Mouse (Mus musculus) liver, adult 2 months (tissue): ENCODE measurements at regions not wholly inside any gene's neighbourhood (a gene's known extent, or its start where the extent isn't known, plus 50 kb on each side); places are given as distances from the start of the nearest gene placed in this dataset.

ENCODE experiments used
- DNase-seq: peaks from one replicate; pipeline ENCODE4 v3.0.0-alpha.2; 2011; ENCODE audit warnings: low read depth, low spot score; ENCODE audit errors: extremely low read depth
- H3K27ac ChIP-seq: fragments of 200-500 bp; replicated peaks from 2 replicates; pipeline ENCODE4 v1.5.1; 2012; ENCODE audit warnings: low read depth, mild to moderate bottlenecking, control low read depth, inconsistent platforms, low read length; ENCODE audit not compliant: insufficient read depth
- H3K27me3 ChIP-seq: fragments of 200-500 bp; 2 replicates; pipeline ENCODE4 v1.6.1; 2012; ENCODE audit warnings: mild to moderate bottlenecking, moderate library complexity, low read length, inconsistent platforms; ENCODE audit not compliant: control insufficient read depth, insufficient read depth
- H3K36me3 ChIP-seq: fragments of 200-500 bp; 2 replicates; pipeline ENCODE4 v1.6.1; 2012; ENCODE audit warnings: low read length, inconsistent platforms; ENCODE audit not compliant: control insufficient read depth, insufficient read depth
- H3K4me1 ChIP-seq: fragments of 200-500 bp; 2 replicates; pipeline ENCODE4 v1.6.1; 2011; ENCODE audit warnings: low read length; ENCODE audit not compliant: control insufficient read depth, insufficient read depth
- H3K4me3 ChIP-seq: fragments of 200-500 bp; 2 replicates; pipeline ENCODE4 v1.5.1; 2011; ENCODE audit warnings: low read depth, mild to moderate bottlenecking, control low read depth, low read length, moderate library complexity; ENCODE audit not compliant: insufficient read depth
- H3K79me2 ChIP-seq: fragments of 200-500 bp; 2 replicates; pipeline ENCODE4 v1.6.1; 2012; ENCODE audit warnings: inconsistent platforms, mild to moderate bottlenecking, low read length, moderate library complexity; ENCODE audit not compliant: control insufficient read depth, insufficient read depth
- H3K9ac ChIP-seq: fragments of 200-500 bp; 2 replicates; pipeline ENCODE4 v1.6.1; 2012; ENCODE audit warnings: low read depth, mild to moderate bottlenecking, control low read depth, inconsistent platforms, low read length
- CTCF ChIP-seq: fragments of 200-500 bp; IDR thresholded peaks from 2 replicates; pipeline ENCODE4 v1.5.1; 2011; ENCODE audit warnings: low read depth, low read length, control low read depth
- POLR2A ChIP-seq: fragments of 200-500 bp; IDR thresholded peaks from 2 replicates; pipeline ENCODE4 v1.6.1; 2011; ENCODE audit warnings: low read length, control low read depth; ENCODE audit not compliant: insufficient read depth; ENCODE audit errors: extremely low read depth
- WGBS: fragments of 180-500 bp; shearing (Covaris S2); methylation state at CpG from one replicate; pipeline ENCODE4 v1.1.7; 2018; 5-methylcytosine and 5-hydroxymethylcytosine counted together

DNA sequence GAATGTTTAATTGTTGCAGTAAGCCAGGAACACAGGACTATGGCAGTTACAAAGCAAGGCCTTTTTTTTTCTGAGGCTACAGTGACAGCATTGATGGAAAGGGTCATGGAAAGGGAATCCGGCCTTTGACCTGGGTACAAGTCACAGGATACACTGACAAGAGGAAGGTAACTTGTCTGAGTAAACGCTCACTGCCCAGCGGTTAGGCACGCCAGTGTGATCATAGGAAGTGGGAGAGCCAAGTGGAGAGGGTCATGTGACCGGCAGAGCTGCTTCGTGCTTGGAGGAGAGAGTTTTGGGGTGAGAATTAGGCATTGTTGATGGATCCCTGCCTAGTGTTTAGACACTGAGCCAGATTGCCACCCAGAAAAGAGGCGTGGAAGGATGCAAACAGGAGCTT, 327.9 kb downstream of the Etnk1 start:
- DNase-seq: peak; percentile 89
- no peak overlapping the region; the same call in 1 of the 2 replicates for H3K27ac ChIP-seq
- no peak overlapping the region for H3K9ac ChIP-seq
- 24% methylated on average over 7 of the region's 7 CpGs for WGBS
- no peaks in the 10 kb centered on the region for H3K36me3 ChIP-seq
- H3K27me3 ChIP-seq: no peaks in the 10 kb centered on the region
- no peaks in the 10 kb centered on the region for H3K79me2 ChIP-seq
- H3K4me1 ChIP-seq: peaks cover 3% of the 10 kb centered on the region; the same call in 1 of the 2 replicates
- TF ChIP-seq POLR2A (no peak), CTCF (no peak)
- H3K4me3 ChIP-seq: no peak overlapping the region

DNA sequence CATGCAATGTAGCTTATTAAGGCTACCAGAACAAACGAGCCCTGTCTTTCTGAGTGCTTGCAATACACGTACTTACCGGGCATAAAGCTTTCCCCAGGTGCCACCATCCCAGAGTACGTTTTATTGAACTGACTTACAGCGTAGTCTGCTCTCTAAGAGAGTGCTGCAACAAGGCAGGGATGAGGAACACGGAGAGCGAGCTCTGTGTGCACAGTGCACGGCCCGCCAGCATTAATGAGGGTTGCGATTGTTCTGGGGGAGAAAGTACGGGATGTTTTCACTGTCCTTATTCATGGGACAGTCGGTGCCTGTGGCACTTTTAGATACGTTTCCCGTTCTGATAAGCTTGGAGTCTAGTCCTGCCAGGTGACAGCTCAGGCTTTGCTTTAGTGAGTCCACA, 331.7 kb downstream of the Etnk1 start:
- no peak overlapping the region for H3K4me3 ChIP-seq
- no peak overlapping the region for H3K9ac ChIP-seq
- DNase-seq: no peak
- H3K79me2 ChIP-seq: no peaks in the 10 kb centered on the region
- H3K4me1 ChIP-seq: peaks cover 3% of the 10 kb centered on the region; the same call in 1 of the 2 replicates
- H3K27me3 ChIP-seq: no peaks in the 10 kb centered on the region
- H3K36me3 ChIP-seq: no peaks in the 10 kb centered on the region
- no peak for TF ChIP-seq CTCF
- TF ChIP-seq POLR2A: no peak
- H3K27ac ChIP-seq: no peak overlapping the region
- 86% methylated on average over 14 of the region's 14 CpGs for WGBS

- no peak for DNase-seq
- Histone ChIP-seq H3K36me3 (no peaks in the 10 kb centered on the region), H3K4me1 (peaks cover 3% of the 10 kb centered on the region; the same call in 1 of the 2 replicates), H3K9ac (no peak overlapping the region), H3K4me3 (no peak overlapping the region), H3K27ac (no peak overlapping the region), H3K79me2 (no peaks in the 10 kb centered on the region), H3K27me3 (no peaks in the 10 kb centered on the region)
- WGBS: 96% methylated on average over 19 of the region's 19 CpGs
- no peak for TF ChIP-seq POLR2A
- TF ChIP-seq CTCF: no peak
Observed at GRCm38 (mm10) chr6:143499259-143500043, 332.4 kb downstream of the Etnk1 start.

DNA sequence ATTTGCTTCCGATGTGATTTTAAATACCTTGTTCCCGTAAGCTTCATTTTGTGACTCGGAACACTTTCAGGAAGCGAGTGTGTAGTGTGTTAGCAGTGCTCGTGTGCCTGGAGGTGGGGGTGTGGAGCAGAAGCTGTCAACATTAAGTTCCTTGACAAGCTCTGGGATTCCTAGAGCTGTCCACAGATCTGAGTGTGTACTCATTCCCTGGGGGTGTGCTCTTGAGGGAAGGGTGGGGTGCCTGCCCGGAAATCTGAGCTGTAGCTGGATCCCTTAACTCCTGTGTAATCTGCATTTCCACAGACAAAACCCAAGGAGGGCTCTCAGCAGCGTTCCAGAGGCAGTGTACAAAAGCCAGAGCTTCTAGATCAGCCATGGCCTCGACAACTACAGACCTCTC, 335.8 kb downstream of the Etnk1 start:
- H3K4me1 ChIP-seq: no peaks in the 10 kb centered on the region
- H3K36me3 ChIP-seq: no peaks in the 10 kb centered on the region
- H3K79me2 ChIP-seq: no peaks in the 10 kb centered on the region
- H3K27me3 ChIP-seq: no peaks in the 10 kb centered on the region
- no peak for TF ChIP-seq POLR2A
- no peak for DNase-seq
- H3K27ac ChIP-seq: no peak overlapping the region
- 86% methylated on average over 8 of the region's 8 CpGs for WGBS
- no peak overlapping the region for H3K9ac ChIP-seq
- H3K4me3 ChIP-seq: no peak overlapping the region

DNA sequence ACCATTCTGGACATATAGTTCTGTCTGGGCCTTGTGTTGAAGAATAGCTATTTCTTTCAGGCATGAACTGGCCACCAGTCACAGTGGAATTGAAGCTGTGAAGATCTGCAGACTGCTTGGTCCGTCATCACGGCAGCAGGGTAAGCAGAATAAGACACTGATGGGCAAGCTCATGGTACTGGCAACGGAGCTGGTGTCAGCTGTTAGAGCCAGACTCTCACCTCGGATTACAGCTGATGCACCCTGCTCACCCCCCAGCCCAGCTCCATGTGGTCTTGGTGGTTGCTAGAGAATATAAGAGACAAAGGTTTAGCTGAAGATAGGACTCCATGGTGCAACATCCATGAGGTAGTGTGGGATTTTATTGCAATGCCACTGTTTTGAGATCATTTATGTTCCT, 336.9 kb downstream of the Etnk1 start:
- H3K9ac ChIP-seq: no peak overlapping the region
- TF ChIP-seq POLR2A (no peak), CTCF (no peak)
- H3K79me2 ChIP-seq: no peaks in the 10 kb centered on the region
- no peaks in the 10 kb centered on the region for H3K27me3 ChIP-seq
- H3K27ac ChIP-seq: no peak overlapping the region
- WGBS: 93% methylated on average over 4 of the region's 4 CpGs
- no peak overlapping the region for H3K4me3 ChIP-seq
- DNase-seq: no peak
- no peaks in the 10 kb centered on the region for H3K4me1 ChIP-seq
- H3K36me3 ChIP-seq: no peaks in the 10 kb centered on the region

DNA sequence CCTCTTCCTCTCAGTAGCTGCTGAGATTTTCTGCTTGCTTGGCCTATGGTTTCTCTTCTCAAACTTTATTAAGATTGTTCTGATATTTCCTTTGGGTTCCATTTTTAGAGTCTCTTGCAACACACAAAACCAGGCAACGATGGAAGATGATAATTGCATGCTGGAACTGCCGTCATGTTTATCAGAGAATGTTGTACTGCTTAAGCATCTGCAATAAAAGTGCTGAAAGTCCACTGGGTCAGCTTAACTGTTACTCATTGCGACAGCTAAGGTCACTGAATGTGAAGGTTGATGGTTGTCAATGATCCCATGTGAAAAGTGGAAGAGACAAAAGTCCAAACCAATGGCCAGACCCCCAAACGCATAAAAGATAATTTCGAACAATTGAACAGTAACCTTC, 346.4 kb downstream of the Etnk1 start:
- 40% methylated on average over 5 of the region's 5 CpGs for WGBS
- Histone ChIP-seq H3K79me2 (no peaks in the 10 kb centered on the region), H3K36me3 (no peaks in the 10 kb centered on the region), H3K27ac (no peak overlapping the region), H3K4me1 (peaks cover 6% of the 10 kb centered on the region; the same call in 1 of the 2 replicates), H3K4me3 (no peak overlapping the region), H3K9ac (no peak overlapping the region), H3K27me3 (no peaks in the 10 kb centered on the region)
- no peak for TF ChIP-seq CTCF
- TF ChIP-seq POLR2A: no peak
- peak; percentile 89 for DNase-seq
